Mouse (Mus musculus): Measurements from ENCODE around the gene Ccdc93. TPM values are rescaled to one million over a fixed set of nuclear protein-coding genes. Genes with fewer than 3 reads are reported as not detected.

The Ccdc93 gene
- total and polyA plus RNA-seq, 3 experiments: 21.3 to 21.5 TPM; not detected in 1

- peak; percentile 57 for DNase-seq (ENCODE audit: low read depth, low spot score)
- no peak overlapping the region for H3K27ac ChIP-seq (ENCODE audit: control insufficient read depth, low read depth, low read length)
- peaks cover 0 to 2% of the 10 kb centered on the region in 2 experiments; a peak in 1 of 4 replicates for H3K27me3 ChIP-seq (ENCODE audit: control insufficient read depth in 1 of 2, insufficient read depth in 2 of 2, low read length in 2 of 2)
- H3K4me1 ChIP-seq (ENCODE audit: control insufficient read depth in 1 of 2, insufficient read depth in 2 of 2, low read length in 2 of 2): no peaks in the 10 kb centered on the region; a peak in 1 of 4 replicates
- no peaks in the 10 kb centered on the region; a peak in 1 of 4 replicates for H3K36me3 ChIP-seq (ENCODE audit: control insufficient read depth in 1 of 2, insufficient read depth in 2 of 2, low read length in 2 of 2)
- H3K9me3 ChIP-seq (replicated peaks; ENCODE audit: insufficient read depth, low read length): no peaks in the 10 kb centered on the region
- no peak overlapping the region for H3K9ac ChIP-seq (ENCODE audit: control insufficient read depth, low read depth, low read length, poor library complexity, severe bottlenecking)
- no peak overlapping the region; a peak in 1 of 4 replicates for H3K4me3 ChIP-seq (ENCODE audit: control insufficient read depth in 1 of 2, insufficient read depth in 1 of 2, low read depth in 2 of 2, low read length in 2 of 2)
- no peaks in the 10 kb centered on the region for H3K79me2 ChIP-seq (ENCODE audit: control insufficient read depth, insufficient read depth, low read length, poor library complexity)
- TF ChIP-seq RAD21 (IDR thresholded peaks at IDR 0.05; ENCODE audit: low read depth, low read length) (peak; percentile 86), SMC3 (IDR thresholded peaks at IDR 0.05; ENCODE audit: low read depth, low read length) (peak; percentile 68), ZC3H11A (IDR thresholded peaks at IDR 0.05; ENCODE audit: low read depth, low read length) (peak; percentile 73), CHD2 (IDR thresholded peaks at IDR 0.05; ENCODE audit: low read length) (no peak), RCOR1 (IDR thresholded peaks at IDR 0.05; ENCODE audit: low read depth, low read length) (no peak), CTCF (IDR thresholded peaks at IDR 0.05 in 2 of 3, conservative IDR thresholded peaks at IDR 0.05 in 1 of 3; ENCODE audit: control insufficient read depth in 1 of 3, insufficient read depth in 1 of 3, low read depth in 2 of 3, low read length in 3 of 3, poor library complexity in 1 of 3, severe bottlenecking in 1 of 3) (peak; percentile 22 to 71 (median 27); a peak in 4 of 6 replicates), GABPA (IDR thresholded peaks at IDR 0.05; ENCODE audit: low read depth, low read length) (no peak), MAZ (IDR thresholded peaks at IDR 0.05; ENCODE audit: low read depth, low read length) (no peak), NRF1 (IDR thresholded peaks at IDR 0.05; ENCODE audit: insufficient read depth, low read depth, low read length, poor library complexity, severe bottlenecking) (no peak), MXI1 (IDR thresholded peaks at IDR 0.05; ENCODE audit: low read depth, low read length) (no peak), SIN3A (IDR thresholded peaks at IDR 0.05; ENCODE audit: low read length) (no peak)
Observed at GRCm38 (mm10) chr1:121400243-121400642, 30.6 kb upstream of the Ccdc93 start.

- no peak for DNase-seq (ENCODE audit: low read depth, low spot score)
- Histone ChIP-seq H3K9me3 (replicated peaks; ENCODE audit: insufficient read depth, low read length) (no peaks in the 10 kb centered on the region), H3K4me1 (ENCODE audit: control insufficient read depth in 1 of 2, insufficient read depth in 2 of 2, low read length in 2 of 2) (no peaks in the 10 kb centered on the region), H3K4me3 (ENCODE audit: control insufficient read depth in 1 of 2, insufficient read depth in 1 of 2, low read depth in 2 of 2, low read length in 2 of 2) (no peak overlapping the region), H3K36me3 (ENCODE audit: control insufficient read depth in 1 of 2, insufficient read depth in 2 of 2, low read length in 2 of 2) (no peaks in the 10 kb centered on the region), H3K27me3 (ENCODE audit: control insufficient read depth in 1 of 2, insufficient read depth in 2 of 2, low read length in 2 of 2) (no peaks in the 10 kb centered on the region), H3K79me2 (ENCODE audit: control insufficient read depth, insufficient read depth, low read length, poor library complexity) (no peaks in the 10 kb centered on the region), H3K27ac (ENCODE audit: control insufficient read depth, low read depth, low read length) (no peak overlapping the region), H3K9ac (ENCODE audit: control insufficient read depth, low read depth, low read length, poor library complexity, severe bottlenecking) (no peak overlapping the region)
- TF ChIP-seq CHD2 (IDR thresholded peaks at IDR 0.05; ENCODE audit: low read length) (no peak), BHLHE40 (IDR thresholded peaks at IDR 0.05; ENCODE audit: borderline replicate concordance, low read depth, low read length) (no peak), ELF1 (IDR thresholded peaks at IDR 0.05; ENCODE audit: low read depth, low read length) (no peak), ZKSCAN1 (IDR thresholded peaks at IDR 0.05; ENCODE audit: low read depth, low read length) (no peak), E2F4 (IDR thresholded peaks at IDR 0.05; ENCODE audit: borderline replicate concordance, low read depth, low read length) (no peak), MYB (IDR thresholded peaks at IDR 0.05; ENCODE audit: low read depth, low read length) (no peak), TAL1 (IDR thresholded peaks at IDR 0.05; ENCODE audit: low read length) (no peak), MAFK (IDR thresholded peaks at IDR 0.05; ENCODE audit: borderline replicate concordance, low read depth, low read length) (no peak), MAZ (IDR thresholded peaks at IDR 0.05; ENCODE audit: low read depth, low read length) (no peak), RAD21 (IDR thresholded peaks at IDR 0.05; ENCODE audit: low read depth, low read length) (no peak), MAX (IDR thresholded peaks at IDR 0.05; ENCODE audit: low read length) (no peak), CTCF (IDR thresholded peaks at IDR 0.05 in 2 of 3, conservative IDR thresholded peaks at IDR 0.05 in 1 of 3; ENCODE audit: control insufficient read depth in 1 of 3, insufficient read depth in 1 of 3, low read depth in 2 of 3, low read length in 3 of 3, poor library complexity in 1 of 3, severe bottlenecking in 1 of 3) (peak in 2 of 3 experiments; percentile 17 to 29; a peak in 2 of 6 replicates), RCOR1 (IDR thresholded peaks at IDR 0.05; ENCODE audit: low read depth, low read length) (no peak), MXI1 (IDR thresholded peaks at IDR 0.05; ENCODE audit: low read depth, low read length) (no peak), HCFC1 (IDR thresholded peaks at IDR 0.05; ENCODE audit: low read depth, low read length) (no peak), SMC3 (IDR thresholded peaks at IDR 0.05; ENCODE audit: low read depth, low read length) (peak; percentile 29)
Observed at GRCm38 (mm10) chr1:121419084-121419483, 11.8 kb upstream of the Ccdc93 start.
